Comparison of ENCODE assay signal across 8 mouse cellular contexts in the genomic region with DNA sequence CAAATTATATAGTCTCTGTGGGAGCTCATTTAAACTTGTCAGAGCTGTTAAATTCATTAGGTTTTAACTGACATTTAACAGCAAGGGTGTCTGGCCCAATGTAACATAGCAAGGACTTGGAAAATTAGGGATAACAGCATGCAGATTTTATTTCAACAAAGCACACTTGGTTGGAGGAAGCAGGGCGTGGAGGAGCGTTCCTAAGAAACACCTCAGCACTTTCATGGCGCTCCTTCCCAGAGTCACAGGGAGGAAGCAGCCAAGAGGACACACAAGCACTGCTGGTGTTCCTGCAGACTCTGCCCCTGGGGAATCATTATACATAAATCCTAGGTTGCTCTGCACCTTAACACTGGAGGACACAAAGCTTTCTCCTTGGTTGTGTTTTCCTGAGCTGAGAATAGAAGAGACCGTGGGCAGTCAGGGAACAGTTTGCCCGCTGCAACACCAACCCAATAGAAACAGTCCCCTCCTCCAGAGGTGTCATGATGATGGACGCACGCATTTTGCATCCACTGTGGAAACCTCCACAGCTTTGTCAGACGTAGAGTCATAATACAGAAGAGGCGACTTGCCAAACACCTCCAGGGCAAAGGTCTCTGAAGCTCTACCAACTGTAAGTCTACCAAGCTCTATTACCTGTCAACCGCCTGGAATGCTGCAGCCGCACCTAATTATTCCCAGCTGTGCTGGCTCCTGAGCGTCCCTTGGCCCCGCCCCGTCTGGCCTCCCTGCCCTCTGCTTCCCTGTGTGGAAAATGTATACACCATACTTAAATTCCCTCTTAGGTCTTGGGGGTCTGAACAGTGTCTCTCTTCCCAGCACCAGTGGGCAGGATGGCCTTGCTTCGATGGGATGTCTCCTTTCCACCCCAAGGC.
DNase-seq lines count a peak whose midpoint lies in the region; ATAC-seq and TF ChIP-seq lines count a peak whose summit lies in the region.

No protein-coding gene starts in this region.

- no peaks in the 10 kb centered on the region for H3K27me3 ChIP-seq in lung, embryonic 14.5 days (ENCODE audit: insufficient read depth, low read length)
- no peaks in the 10 kb centered on the region for H3K27me3 ChIP-seq in hindbrain, embryonic 11.5 days (ENCODE audit: control insufficient read depth, insufficient read depth, low read length)
- H3K27me3 ChIP-seq in neural tube, embryonic 13.5 days = no peaks in the 10 kb centered on the region

- no peaks in the 10 kb centered on the region for H3K9me3 ChIP-seq in lung, embryonic 14.5 days (ENCODE audit: low read depth, low read length)
- no peaks in the 10 kb centered on the region for H3K9me3 ChIP-seq in hindbrain, embryonic 11.5 days (ENCODE audit: control insufficient read depth, low read length)
- no peaks in the 10 kb centered on the region for H3K9me3 ChIP-seq in neural tube, embryonic 13.5 days

- WGBS in lung, embryonic 14.5 days = 17% methylated on average over 15 of the region's 15 CpGs
- 48% methylated on average over 15 of the region's 15 CpGs for WGBS in hindbrain, embryonic 11.5 days
- WGBS in neural tube, embryonic 13.5 days = 51% methylated on average over 15 of the region's 15 CpGs

- DNase-seq in lung, embryonic 14.5 days = peak; percentile 93
- no peak for DNase-seq in lung, postnatal 25 days (ENCODE audit: low spot score)
- DNase-seq in hindbrain, embryonic 11.5 days (ENCODE audit: low spot score) = peak; percentile 65
- DNase-seq in kidney, postnatal 25 days = peak; percentile 49 to 65
- DNase-seq in thymus, postnatal 0 days (ENCODE audit: low spot score) = no peak
- DNase-seq in layer of hippocampus, postnatal 14 days (ENCODE audit: low spot score in 2 of 2) = no peak
- no peak for DNase-seq in heart, postnatal 10 days

- peaks cover 17% of the 10 kb centered on the region for H3K4me1 ChIP-seq in lung, embryonic 14.5 days (ENCODE audit: insufficient read depth)
- H3K4me1 ChIP-seq in hindbrain, embryonic 11.5 days (replicated peaks; ENCODE audit: control insufficient read depth, insufficient read depth, low read length) = no peaks in the 10 kb centered on the region
- peaks cover 9% of the 10 kb centered on the region for H3K4me1 ChIP-seq in neural tube, embryonic 13.5 days (replicated peaks)

- no peak overlapping the region for H3K4me3 ChIP-seq in lung, embryonic 14.5 days (ENCODE audit: low read depth, low read length)
- no peak overlapping the region for H3K4me3 ChIP-seq in hindbrain, embryonic 11.5 days (ENCODE audit: low read depth, low read length)
- no peak overlapping the region for H3K4me3 ChIP-seq in neural tube, embryonic 13.5 days

- H3K36me3 ChIP-seq in lung, embryonic 14.5 days (ENCODE audit: insufficient read depth) = no peaks in the 10 kb centered on the region
- H3K36me3 ChIP-seq in hindbrain, embryonic 11.5 days (ENCODE audit: control insufficient read depth, insufficient read depth, low read length) = no peaks in the 10 kb centered on the region
- H3K36me3 ChIP-seq in neural tube, embryonic 13.5 days = no peaks in the 10 kb centered on the region

- peak; percentile 74 for ATAC-seq in lung, embryonic 14.5 days (ENCODE audit: insufficient read depth)
- ATAC-seq in hindbrain, embryonic 11.5 days (ENCODE audit: low FRiP score) = peak; percentile 30; the same call in 1 of the 2 replicates
- peak; percentile 23; the same call in 1 of the 2 replicates for ATAC-seq in neural tube, embryonic 13.5 days (ENCODE audit: low read depth)

- intact Hi-C loops in heart, postnatal 10 days (cut with DNase I) = no loop called here

- TF ChIP-seq CTCF in lung, embryonic 14.5 days (IDR thresholded peaks at IDR 0.05; ENCODE audit: low read depth) = no peak

- H3K27ac ChIP-seq in lung, embryonic 14.5 days (ENCODE audit: low read depth) = no peak overlapping the region
- 0 out of 2 replicates have a peak overlapping the region, but pooled peaks have one; percentile 9 for H3K27ac ChIP-seq in hindbrain, embryonic 11.5 days (ENCODE audit: low read depth, low read length)
- H3K27ac ChIP-seq in neural tube, embryonic 13.5 days (replicated peaks) = peak overlapping the region; percentile 53

- 0 out of 2 replicates have a peak overlapping the region, but pooled peaks have one; percentile 8 for H3K4me2 ChIP-seq in lung, embryonic 14.5 days
- no peak overlapping the region for H3K4me2 ChIP-seq in hindbrain, embryonic 11.5 days (replicated peaks; ENCODE audit: low read depth, low read length)
- H3K4me2 ChIP-seq in neural tube, embryonic 13.5 days = no peak overlapping the region

- no peak overlapping the region for H3K9ac ChIP-seq in lung, embryonic 14.5 days
- H3K9ac ChIP-seq in hindbrain, embryonic 11.5 days (ENCODE audit: low read depth, low read length) = no peak overlapping the region
- no peak overlapping the region for H3K9ac ChIP-seq in neural tube, embryonic 13.5 days

Comparison
In these comparisons a context has a peak if more than half of its experiments do, and no peak if none do; other contexts are left out.
1. DNase-seq: peak in lung, embryonic 14.5 days (single experiment), hindbrain, embryonic 11.5 days (single experiment) and kidney, postnatal 25 days (2 of 2); none in lung, postnatal 25 days (single experiment), thymus, postnatal 0 days (single experiment), layer of hippocampus, postnatal 14 days (0 of 2) and heart, postnatal 10 days (0 of 2).
2. ATAC-seq: peak in every context shown above with its lines; median percentile 74 in lung, embryonic 14.5 days; 30 in hindbrain, embryonic 11.5 days; 23 in neural tube, embryonic 13.5 days.